Mouse (Mus musculus) thymus, postnatal 14 days (tissue): Measurements from ENCODE around the gene Mapk9.

Experiments
- DNase-seq: peaks from one replicate; pipeline ENCODE4 v3.0.0; 2021

Mapk9 gene

GRCm38 (mm10) chr11:49841886-49842285 is 4.7 kb upstream of the Mapk9 start:
- no peak for DNase-seq

GRCm38 (mm10) chr11:49842718-49843117 is 3.8 kb upstream of the Mapk9 start:
- DNase-seq = peak; percentile 30

- no peak for DNase-seq
Measured at GRCm38 (mm10) chr11:49844311-49844710, 2.2 kb upstream of the Mapk9 start.

DNA sequence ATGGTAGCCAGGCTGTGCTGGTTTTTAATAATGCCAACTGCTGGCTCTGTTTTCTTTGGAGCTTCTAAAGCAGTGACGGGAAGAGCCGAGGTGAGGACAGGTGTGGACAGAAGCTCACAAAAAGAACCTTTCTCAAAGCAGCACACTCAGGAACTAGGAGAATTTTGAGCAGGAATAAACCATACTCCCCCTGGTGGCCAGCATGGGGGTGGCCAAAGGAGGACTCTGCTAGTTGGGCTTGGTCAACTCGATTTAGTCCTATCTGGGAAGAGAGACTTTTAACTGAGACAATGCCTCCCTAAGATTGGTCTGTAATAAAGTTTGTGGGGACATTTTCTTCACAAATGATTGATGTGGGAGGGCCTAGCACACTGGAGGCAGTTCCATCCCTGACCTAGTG is 1.6 kb upstream of the Mapk9 start:
- peak; percentile 74 for DNase-seq

DNA sequence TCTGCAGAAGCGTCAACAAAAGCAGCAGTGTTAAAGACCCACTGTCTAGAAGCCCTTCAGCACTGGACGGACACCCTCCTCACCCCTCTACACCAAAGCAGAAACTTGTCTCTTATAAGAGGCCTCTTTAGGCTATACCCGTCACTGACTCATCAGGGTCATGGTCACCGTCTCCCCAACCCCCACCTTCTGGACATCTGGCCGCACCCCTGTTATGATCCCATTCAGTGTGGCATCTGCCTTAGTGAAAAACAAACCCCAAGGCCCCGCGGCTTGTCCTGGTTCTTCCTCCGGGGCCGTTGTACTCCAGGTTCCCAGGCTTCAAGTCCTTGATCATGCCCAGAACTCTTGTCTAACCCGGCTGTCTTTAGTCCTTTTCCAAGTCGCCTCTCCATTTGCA is 593 bp upstream of the Mapk9 start:
- no peak for DNase-seq

GRCm38 (mm10) chr11:49847071-49847810 is 690 bp downstream of the Mapk9 start:
- peak; percentile 33 for DNase-seq

- DNase-seq = no peak
Measured at GRCm38 (mm10) chr11:49847811-49848078, 1.2 kb downstream of the Mapk9 start.

GRCm38 (mm10) chr11:49848080-49848815 is 1.7 kb downstream of the Mapk9 start:
- DNase-seq = peak; percentile 23

DNA sequence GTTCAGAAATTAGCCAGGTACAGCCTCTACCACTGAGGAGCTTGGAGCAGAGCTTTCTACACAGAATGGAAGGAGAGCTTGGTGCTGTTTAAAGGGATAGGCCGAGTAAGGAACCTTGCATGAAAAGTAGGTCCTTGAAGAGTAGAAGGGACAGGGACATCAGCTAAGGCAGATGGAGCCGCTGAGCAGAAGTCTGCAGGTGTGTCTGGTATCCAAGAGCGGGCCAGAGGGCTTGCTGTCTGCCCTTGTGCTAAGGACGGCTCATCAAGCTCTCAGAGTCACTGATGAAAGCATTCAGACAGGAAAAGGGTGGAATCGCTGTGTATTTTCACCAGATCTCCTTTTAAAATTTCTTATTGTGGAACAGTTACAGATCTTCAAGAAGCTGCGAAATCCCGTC is 3.8 kb downstream of the Mapk9 start:
- DNase-seq = no peak

DNA sequence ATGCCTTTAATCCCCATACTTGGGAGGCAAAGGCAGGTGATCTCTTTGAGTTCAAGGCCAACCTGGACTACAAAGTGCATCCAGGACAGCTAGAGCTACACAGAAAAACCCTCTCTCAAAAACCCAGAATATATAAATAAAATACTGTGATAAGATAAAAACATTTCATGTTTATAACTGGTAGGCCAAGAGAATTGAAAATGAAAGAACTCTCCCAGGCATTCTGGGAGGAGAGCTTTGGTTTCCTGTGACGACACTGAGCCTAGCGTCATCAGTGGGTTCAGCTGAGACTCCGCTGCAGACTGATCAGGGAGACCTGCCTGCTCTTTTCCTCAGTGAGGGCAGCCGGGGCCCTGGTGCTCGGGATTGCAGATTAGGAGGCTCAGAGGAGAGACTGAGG is 8.6 kb downstream of the Mapk9 start:
- no peak for DNase-seq

DNA sequence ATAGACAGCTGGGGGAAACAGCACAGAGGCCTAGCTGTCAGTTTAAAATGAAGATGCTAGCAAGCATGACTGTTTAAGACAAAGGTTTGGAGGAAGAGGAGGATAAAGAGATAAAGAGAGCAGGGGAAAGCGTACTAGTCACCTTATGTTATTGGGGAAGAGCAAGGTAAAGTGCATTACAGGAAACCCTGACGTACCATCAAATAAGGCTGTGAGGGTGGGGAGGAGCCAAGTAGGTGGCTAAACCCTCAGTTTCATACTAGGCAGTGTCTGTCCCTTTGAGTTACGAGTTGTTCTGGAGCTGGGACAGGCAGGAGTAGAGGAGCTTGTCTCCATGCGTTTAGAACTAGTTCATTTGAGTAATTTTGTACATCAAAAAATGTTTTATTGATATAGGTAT is 14.6 kb downstream of the Mapk9 start:
- DNase-seq = no peak

GRCm38 (mm10) chr11:49863926-49864325 is 17.4 kb downstream of the Mapk9 start:
- DNase-seq = no peak

DNA sequence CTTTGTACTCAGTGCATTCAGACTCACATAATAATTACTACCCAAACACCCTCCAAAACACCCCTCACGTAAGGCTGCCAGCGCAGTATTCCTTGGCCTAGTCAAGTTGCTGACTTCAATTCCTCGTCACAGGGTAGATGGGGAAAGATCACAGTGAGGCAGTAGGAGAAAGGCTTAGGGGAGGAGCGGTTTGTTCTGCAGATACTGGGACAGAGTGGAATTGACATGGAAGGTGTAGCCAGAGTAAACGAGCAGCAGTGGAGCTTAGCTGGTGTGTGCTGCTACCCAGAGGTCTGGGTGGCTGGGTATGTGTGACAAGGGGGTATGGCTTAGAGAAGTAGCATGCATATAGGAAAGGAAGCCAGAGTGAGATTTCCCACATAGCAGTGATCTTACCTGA is 20.8 kb downstream of the Mapk9 start:
- no peak for DNase-seq

- peak; percentile 68 for DNase-seq
Measured at GRCm38 (mm10) chr11:49869762-49870161, 23.2 kb downstream of the Mapk9 start.

DNA sequence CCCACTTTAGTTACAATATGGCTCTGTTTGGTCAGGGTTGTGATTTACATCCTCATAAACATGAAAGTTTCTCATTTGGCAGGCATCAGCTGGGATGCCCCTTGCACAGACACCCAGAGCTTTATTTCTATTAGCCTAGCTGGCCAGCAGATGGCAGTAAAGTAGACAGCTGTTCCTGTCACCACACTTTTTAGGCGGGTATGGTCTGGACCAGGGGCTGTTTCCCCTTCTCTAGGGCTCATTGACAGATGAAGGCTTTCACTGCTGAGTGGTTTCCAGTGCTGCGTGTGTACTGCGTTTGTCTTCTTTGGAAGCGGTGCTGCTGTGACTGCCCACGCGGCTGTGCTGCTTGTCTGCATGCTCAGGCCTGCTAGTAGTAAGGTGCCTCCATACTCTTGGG is 25.4 kb downstream of the Mapk9 start:
- peak; percentile 49 for DNase-seq

- no peak for DNase-seq
Measured at GRCm38 (mm10) chr11:49872779-49873178, 26.2 kb downstream of the Mapk9 start.

DNA sequence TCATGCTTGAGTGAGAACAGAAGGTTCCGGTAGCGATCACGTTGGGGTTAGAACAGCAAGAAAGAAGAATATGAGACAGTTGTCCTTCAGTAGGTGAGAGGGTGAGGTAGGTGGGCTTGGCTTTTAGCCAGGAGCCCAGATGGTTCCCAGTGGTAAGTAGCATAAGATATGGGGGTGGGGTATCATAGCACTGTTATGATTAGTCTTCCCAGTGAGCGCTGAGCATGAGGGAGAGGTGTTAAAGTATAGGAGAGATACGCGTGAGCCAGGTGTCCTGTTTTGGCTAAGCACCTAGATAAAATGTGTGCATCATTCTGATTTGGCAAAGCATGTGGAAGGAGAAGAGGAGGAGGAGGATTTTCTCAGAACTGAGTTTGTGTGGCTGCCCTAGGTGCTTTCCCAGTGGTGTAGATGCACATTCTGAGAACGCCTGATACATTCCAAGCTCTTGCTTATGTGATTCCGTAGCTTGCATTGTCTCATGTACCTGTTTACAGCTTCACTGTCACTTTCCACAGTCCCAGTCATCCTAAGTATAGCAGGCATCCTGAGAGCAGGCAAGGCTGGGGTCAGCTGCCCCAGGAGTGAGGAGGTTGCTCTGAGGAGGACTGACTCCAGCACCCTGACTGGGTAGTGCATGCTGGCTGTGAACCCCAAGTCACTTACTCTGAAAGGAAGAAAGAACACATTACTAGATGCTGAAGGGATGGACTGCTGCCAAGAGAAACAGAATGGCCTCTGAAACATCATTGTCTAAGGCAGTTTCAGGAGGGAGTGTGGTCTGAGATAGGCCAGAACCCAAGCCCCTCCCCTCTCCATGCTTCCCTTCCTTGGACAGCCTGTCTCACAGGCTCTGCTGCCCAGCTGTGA is 30.6 kb downstream of the Mapk9 start:
- DNase-seq = no peak

DNA sequence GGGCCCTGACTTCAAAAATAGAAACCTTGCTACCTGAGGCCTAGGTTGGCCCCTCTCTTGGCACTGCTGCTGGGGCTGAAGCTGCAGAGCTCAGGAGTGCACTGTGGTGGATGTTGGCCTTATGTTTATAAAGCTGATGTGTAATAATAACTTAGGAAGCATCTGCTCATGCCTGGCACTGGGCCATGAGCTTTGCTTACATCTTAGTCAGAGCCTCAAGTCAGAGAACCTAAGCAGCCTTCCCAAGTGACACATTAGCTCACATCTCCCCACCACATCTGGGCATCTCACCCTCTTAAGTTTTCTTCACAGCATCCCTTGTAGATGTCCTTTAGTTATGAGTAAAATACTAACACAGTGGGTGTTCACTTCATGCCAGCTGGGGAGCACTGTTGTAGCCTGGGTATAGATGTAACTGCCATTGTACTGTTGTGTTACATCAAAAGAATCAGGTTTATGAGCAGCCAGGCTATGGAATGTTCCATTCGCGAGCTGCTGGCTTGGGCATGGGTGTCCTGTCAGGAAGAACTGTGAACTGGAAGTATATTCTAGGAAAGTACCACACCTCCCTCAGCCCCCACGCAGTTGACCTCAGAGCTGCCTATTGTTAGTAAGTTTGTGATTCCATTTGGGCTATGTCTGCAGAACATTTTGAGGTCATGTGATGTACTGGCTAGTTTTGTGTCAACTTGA is 33.5 kb downstream of the Mapk9 start:
- no peak for DNase-seq

DNA sequence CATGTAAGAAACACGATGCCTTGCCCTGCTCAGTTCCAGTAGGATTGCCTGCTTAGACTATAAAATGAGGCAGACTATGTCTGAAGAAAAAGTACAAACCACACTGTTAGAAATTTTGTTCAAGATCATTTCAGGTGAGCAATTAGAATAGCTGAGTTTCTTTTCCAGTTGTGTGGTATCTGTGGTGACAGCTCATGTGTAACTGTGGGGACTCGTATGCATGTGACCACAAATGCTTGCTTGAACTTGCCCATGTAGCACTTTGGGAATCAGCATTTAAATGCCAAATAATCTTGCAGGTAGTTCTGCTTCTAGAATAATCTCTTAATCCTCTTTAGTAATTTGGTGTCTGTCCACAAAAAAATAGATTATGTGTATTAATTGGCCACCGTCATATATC is 36.8 kb downstream of the Mapk9 start:
- no peak for DNase-seq

GRCm38 (mm10) chr11:49888469-49888868 is 41.9 kb downstream of the Mapk9 start:
- DNase-seq = no peak

DNA sequence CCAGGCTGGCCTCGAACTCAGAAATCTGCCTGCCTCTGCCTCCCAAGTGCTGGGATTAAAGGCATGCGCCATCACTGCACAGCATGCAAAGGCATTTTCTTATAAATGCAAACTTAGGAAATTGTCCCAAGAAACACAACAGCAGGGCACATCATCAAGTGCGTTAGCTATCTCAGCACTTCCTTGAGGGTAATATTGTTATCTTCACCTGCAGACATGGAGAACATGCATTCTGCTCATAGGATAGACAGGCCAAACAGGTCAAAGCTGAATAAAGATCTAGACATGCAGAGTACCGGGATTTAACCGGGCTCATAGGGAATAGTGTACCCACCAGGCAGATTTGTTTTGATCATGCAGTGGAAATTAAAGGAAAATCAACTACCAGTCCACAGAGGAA is 45.4 kb downstream of the Mapk9 start:
- no peak for DNase-seq

DNA sequence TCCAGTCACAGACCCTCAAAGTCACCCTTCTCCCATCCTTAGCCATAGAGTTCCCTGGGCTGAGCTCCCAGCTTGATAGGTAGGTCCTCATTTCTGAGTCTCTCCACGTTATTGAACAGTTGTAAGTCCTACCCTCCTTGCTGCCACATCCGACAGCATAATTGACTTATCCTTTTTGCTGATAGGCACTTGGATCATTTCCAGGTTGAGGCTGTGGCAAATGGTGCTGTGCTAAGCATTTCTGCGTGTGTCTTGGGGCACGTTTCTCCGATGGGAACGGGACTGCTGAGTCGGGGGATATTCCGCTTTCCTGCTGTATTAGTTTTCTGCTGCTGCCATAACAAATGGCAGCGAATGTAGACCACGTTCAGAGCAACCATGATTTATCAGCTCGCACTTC is 47.3 kb downstream of the Mapk9 start:
- DNase-seq = no peak

DNA sequence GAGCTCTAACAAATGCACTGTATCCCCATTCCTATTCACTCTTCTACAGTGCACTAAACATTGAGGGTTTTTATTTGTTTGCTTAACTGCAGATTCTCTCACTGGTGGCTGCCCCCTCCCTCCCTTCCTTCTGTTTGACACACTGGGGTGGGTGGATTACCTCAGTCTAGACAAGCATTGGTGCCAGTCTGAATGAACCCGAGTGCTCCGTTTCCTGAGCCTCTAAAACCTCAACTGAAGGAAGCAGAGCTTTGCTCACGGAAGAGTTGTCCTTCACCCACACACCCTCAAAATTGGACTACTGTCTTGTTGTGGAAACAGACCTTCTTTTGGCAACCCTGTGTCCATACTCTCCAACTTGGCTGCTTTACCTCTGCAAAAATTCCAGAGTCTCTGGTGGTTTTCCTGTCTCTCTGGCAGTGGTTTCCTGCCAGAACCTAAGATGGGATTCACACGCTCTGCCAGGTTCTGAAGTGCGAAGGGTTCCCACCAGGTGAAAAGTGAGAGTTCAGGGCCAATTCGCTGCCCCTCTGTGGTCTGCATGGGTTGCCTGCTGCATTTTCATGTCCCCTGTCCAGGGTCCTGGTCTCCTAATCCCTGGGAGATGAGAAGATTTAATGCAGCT is 49.5 kb downstream of the Mapk9 start:
- no peak for DNase-seq
